Mouse (Mus musculus) layer of hippocampus, adult 8-10 months (tissue): ENCODE data around the gene Trpm3. TPM values are rescaled to one million over a fixed set of nuclear protein-coding genes. Genes with fewer than 3 reads are reported as not detected.

ENCODE experiments used
- DNase-seq, 2 experiments: peaks; one replicate each; pipeline ENCODE4 v3.0.0; 2022; ENCODE audit warnings: low spot score in 2 of 2
- total RNA-seq, 4 experiments: library from RNA; stranded (reverse); gene quantifications; 2 replicates each; pipeline ENCODE4 v1.2.4; 2022

Trpm3 gene
- total RNA-seq, 4 experiments from 2014 or later: 55.8 to 63.2 (median 60.7) TPM

DNA sequence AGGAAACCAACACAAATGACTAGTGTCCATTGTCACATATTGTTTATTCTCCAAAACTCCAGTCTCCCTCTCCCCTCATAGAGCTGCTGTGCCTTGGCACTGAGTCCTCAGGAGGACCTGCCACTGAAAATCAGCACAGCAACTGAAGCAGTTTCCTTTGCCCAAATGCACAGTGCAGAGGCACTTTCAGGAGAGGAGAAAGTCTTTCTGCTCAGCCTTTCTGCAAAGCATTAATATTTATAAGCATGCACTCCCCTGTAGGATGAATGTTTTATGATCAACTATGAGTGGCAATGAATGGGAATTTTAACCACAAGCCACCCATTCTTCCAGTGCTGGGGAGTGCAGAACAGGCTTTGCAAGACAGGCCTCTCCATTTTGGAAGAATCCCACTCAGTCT lies 592.1 kb downstream of the Trpm3 start:
- no peak for DNase-seq

DNA sequence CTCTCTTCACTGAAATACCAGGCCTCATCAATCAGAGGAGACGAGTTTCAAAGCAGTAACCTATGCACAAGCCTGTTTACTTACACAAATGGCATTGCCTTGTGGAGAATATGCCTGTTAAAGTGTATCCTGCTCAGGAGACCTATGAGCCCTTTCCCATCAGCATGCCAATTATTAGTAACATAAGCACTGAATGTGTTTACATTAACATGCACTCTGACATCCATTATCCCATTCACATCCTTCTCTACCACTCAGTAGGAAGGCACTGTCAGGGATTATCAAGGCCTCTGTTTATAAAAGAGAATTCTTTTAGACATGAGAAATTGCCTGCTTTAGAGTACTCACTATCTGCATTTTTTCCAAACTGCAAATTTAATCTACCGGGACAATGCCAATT lies 598.0 kb downstream of the Trpm3 start:
- DNase-seq: no peak

- DNase-seq: no peak
Observed at GRCm38 (mm10) chr19:22739240-22739639, 600.4 kb downstream of the Trpm3 start.

GRCm38 (mm10) chr19:22753311-22753809 lies 614.5 kb downstream of the Trpm3 start:
- DNase-seq: peak; percentile 77 to 79

GRCm38 (mm10) chr19:22754071-22754470 lies 615.2 kb downstream of the Trpm3 start:
- peak; percentile 11 to 19 for DNase-seq

DNA sequence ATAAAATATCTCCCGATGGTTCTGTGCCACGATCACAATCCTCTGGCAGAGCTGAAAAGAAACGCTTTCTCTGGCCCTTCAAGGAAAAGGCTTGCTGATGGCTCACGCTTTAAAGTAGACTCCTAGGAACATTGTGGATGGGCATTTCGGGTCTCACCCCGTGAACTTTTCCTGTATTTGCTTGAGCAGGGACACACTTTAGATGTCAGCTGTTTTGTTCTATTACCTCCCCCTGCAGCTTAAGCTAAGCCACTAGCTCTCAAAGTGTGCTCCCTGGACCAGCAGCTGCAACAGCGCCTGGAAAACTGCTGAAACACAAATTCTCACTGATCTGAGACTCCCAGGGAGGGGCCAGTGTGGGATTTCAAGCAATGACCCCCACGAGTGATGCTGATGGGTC lies 615.7 kb downstream of the Trpm3 start:
- no peak for DNase-seq

DNA sequence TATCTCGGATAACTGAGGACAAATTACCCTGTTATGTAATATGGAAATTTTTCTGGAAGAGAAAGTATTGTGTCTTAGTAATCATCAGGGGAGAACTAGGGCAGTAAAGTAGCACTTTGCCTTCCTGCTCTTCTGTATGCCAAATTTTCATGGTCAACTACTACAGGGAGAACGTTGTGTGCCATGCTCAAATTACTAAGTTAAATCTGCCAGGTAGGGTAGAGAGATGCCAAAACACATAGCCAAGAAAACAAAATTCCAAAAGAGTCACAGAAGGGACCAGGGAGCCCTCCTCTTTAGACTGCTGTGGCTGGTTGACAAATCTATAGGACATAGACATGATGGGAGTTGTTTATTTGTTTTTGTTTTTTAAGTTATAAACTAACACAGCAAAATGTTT lies 619.6 kb downstream of the Trpm3 start:
- DNase-seq: no peak

- DNase-seq: no peak
Observed at GRCm38 (mm10) chr19:22768242-22768641, 629.4 kb downstream of the Trpm3 start.

- no peak for DNase-seq
Observed at GRCm38 (mm10) chr19:22775191-22775695, 636.4 kb downstream of the Trpm3 start.

DNA sequence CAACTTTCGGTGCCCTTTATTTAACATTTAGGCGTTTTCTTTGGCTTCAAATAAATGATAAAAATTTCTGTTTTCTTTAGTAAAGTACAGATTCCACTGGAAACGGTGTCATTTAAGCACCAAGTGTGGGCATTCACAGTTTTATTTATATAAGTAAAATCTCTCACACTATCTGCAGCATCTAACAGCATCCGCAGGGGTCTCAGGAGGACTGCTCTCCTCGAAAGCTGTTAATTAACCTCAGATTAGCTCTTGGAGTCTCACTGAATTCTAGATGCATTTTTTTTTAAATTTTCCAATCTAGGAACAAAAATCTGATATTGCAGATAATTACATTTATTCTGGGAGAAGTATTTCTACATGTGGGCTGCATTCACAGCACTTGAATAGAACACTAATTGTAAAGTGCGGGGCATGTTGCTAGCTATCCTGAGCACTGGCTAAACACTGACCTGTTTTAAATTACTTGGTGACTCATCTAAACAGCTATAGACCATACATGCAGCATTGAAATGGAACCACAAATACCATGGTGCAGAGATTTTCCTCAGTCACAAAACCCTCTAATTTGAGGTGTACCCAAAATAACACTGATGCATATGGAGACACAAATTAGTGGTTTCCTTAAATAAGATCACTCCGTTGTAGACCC lies 641.5 kb downstream of the Trpm3 start:
- DNase-seq: no peak

DNA sequence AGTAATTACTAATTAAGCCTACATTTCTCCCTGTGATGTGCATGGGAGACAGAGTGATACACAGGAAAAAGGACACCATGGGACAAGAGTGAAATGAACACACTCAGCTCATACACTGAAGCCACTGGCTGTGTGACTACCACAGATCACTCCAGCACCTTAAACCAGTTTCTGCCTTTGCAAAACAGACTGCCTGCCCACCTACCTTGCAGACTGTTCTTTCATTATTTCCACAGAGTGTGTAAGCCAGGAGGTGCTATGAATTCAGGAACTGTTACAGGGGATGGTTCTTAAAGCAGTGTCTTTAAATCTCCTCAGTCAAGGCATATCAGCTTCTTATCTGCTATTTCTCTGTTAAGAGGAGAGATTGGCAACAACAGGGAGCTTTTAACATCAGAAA lies 642.7 kb downstream of the Trpm3 start:
- DNase-seq: no peak

- no peak for DNase-seq
Observed at GRCm38 (mm10) chr19:22783745-22784144, 644.9 kb downstream of the Trpm3 start.

- no peak for DNase-seq
Observed at GRCm38 (mm10) chr19:22789753-22790152, 650.9 kb downstream of the Trpm3 start.

DNA sequence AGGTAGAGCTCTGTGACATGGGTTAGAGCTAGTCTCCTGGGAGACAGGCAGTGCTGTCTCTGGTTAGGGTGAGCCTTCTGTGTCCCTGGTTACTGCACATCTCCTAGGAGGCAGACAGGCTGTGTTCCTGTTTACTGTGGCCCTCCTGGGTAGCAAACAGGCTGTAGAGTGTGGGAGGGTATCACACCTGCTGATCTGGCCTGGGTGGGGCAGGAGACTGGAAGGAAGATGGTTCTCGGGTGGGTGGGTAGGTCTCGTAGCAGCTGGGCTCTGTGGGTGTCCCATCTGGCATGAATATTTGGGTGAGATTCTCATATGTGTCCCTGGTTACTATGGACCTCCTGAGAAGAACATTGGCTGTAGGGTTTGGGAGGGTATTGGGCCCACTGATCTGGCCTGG lies 658.1 kb downstream of the Trpm3 start:
- DNase-seq: peak; percentile 18 to 30

- no peak for DNase-seq
Observed at GRCm38 (mm10) chr19:22800471-22800870, 661.6 kb downstream of the Trpm3 start.

DNA sequence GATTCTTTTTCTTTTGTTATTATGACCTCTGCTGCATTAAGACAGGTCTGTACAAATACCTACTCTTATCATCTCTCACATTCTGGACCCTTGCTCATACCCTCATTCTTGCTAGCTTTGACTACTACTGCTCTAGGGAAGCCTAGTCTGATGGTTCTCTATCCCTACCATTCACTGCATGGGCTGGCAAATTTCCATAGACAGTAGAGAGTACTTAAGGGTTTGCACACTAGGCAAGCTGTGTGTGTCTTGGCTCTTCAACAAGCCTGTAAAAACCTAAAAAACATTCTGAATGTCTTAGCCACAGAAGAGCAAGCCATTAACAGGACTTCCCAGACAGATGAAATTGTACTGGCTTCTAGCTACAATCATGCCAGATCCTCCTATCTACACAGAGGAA lies 664.5 kb downstream of the Trpm3 start:
- no peak for DNase-seq

DNA sequence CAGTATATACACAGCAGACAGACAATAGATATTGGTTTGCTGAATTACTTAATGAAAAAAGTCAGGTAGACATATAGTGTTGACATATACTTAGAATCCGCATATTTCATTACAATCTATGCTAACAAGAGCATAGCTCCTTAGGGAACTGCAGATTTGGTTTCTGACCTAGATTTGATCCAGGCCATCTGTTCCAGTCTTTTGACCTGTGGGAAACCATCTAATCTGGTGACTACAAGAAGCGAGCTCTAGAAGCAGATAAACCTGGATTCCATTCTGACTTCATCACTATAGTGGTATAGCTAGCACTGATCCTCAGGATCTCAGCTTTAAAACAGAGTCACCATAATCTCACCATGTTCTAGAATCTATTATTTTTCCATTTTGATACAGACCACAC lies 665.5 kb downstream of the Trpm3 start:
- DNase-seq: no peak

DNA sequence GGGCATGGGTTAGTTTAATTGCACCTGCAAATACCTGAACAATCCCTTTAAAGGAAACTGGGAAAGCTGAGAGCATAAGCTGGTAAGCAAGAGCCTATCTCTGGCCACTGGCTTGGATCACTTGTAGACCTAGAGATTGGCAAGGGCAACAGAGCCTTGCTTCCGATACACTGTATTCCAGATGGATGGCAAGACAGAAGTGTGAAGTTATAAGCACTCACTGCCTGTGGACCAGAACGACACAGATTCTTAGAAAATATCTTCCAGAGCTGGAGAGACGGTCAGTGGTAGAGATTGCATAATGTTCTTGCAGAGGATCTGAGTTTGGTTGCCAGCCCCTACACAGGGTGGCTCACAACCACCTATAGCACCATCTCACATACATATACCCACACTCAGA lies 671.4 kb downstream of the Trpm3 start:
- no peak for DNase-seq

DNA sequence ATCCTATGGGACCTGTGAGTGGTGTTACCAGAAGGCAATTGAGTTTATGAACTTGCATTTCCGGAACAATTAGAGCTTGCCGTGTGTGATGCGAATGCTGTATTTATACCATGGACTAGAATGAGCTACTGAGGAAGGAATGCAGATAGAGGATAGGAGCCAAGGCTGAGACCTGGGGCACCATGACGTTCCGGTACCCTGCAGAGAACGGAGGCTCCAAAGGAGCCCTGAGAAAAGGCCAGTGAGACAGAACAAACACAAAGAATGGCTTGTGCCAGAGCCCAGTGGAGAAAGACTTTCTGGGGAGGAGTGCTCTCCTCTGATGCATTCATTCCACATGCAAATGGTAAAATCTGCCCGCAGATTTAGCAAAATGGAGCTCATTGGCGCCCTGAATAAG lies 682.9 kb downstream of the Trpm3 start:
- no peak for DNase-seq

DNA sequence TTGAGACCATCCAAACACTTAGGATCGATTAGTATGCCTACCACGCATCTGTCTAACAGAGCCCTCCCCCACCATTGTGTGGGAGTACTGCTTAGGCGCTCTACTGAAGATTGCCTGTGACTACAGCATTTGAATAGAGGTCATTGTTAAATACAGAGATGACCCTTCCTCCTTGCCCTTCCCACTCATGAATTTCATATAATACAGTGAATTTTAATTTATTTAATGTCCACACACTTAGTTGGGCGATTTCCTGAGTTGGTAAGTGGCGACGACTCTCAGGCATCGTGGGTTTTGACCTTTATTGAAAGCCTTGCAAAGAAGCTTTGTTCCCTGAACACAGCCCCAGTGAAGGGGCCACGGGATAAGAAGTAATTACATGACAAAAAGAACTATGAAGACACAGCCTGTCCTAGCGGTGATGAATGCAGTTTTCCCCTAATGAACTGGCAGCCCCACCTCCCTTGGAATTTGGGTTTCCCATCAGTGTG lies 684.7 kb downstream of the Trpm3 start:
- DNase-seq: no peak

GRCm38 (mm10) chr19:22825812-22826211 lies 687.0 kb downstream of the Trpm3 start:
- no peak for DNase-seq

DNA sequence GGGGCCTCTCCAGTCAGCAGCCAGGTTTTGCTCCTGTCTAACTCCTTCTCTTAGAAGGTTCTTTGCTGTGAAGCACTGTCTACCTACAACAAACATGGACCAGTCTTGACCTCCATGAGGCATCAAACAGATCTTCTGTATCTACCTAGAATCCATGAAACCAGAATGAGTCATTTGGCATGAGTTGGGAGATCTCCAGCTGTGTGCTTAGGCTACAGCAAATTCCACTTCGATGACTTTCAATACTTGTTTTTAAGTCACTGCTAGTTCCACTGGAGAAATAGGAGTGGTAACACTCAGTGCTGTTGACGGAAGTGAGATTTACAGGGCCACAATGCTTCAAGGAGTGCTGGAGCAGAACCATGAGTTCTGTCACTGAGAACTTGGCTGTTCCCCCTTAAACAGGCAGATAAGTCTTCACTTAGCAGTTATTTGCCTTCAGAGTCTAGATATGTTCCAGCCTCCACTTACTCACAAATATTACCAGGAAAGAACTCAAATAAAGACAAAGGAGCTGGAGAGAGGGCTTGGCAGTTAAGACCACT lies 689.4 kb downstream of the Trpm3 start:
- no peak for DNase-seq
